Mouse (Mus musculus): ENCODE measurements around the gene Ccl26. TPM values are rescaled to one million over a fixed set of nuclear protein-coding genes. Genes with fewer than 3 reads are reported as not detected.
"Not testable (repeated sequence)": the region's sequence is repeated elsewhere in the genome, so short reads cannot be mapped to it uniquely, and the experiment has no call there.

Gene Ccl26
- not detected for total RNA-seq (2021)

GRCm38 (mm10) chr5:135563469-135563868 is at the start of gene Ccl26:
Ccl26 (minus strand) TSS chr5:135563569.
- intact Hi-C loops (cut with DNase I), result no loop called here
- no peak for DNase-seq

DNA sequence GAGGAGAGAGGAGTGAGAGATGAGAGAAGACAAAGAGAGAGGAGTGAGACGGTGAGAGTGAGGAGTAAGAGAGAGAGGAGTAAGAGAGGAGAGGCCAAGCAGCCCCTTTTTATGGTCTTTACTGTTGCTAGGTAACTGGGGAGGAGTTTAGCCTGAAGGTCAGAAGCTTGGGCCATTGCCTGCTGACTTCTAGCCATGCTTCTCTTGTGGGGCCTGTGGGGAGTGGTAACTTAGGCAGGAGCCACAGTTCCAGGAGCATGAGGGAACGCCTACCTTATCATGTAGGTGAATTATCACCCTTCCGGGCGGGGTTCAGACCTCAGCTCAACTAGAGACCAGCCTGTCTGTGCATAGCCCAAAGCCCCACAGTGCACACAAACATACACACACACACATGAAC is 46.4 kb upstream of the Ccl26 start:
- intact Hi-C loops (cut with DNase I), result no loop called here
- DNase-seq, result no peak

- no peak for DNase-seq
- intact Hi-C loops (cut with DNase I), result no loop called here
These were observed 44.2 kb upstream of the Ccl26 start for GRCm38 (mm10) chr5:135607581-135607980.

DNA sequence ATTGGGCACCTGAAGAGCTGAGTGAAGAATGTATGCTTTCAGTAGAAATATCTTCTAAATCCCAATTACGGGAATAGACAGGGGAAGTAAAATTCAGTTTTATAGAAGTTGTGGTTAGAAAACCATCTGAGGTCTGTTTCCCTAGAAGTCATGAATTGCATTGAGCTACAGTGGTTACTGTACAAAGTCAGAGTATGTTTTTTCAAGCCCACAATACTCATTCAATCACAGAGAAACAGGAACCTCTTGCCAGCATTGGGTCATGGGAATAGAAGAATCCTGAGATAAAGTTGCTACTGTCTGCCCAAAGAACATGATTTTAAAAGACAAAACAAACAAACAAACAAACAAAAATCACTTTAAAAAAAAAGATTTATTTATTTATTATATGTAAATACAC is 43.3 kb upstream of the Ccl26 start:
- DNase-seq; intact Hi-C loops (cut with DNase I): not testable (repeated sequence)

DNA sequence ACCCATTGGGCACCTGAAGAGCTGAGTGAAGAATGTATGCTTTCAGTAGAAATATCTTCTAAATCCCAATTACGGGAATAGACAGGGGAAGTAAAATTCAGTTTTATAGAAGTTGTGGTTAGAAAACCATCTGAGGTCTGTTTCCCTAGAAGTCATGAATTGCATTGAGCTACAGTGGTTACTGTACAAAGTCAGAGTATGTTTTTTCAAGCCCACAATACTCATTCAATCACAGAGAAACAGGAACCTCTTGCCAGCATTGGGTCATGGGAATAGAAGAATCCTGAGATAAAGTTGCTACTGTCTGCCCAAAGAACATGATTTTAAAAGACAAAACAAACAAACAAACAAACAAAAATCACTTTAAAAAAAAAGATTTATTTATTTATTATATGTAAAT is 41.3 kb upstream of the Ccl26 start:
- DNase-seq; intact Hi-C loops (cut with DNase I): not testable (repeated sequence)

GRCm38 (mm10) chr5:135589996-135590784 is 26.8 kb upstream of the Ccl26 start:
- intact Hi-C loops (cut with DNase I), result no loop called here
- no peak for DNase-seq

- DNase-seq, result no peak
- intact Hi-C loops (cut with DNase I), result no loop called here
These were observed 24.4 kb upstream of the Ccl26 start for GRCm38 (mm10) chr5:135587764-135588163.

DNA sequence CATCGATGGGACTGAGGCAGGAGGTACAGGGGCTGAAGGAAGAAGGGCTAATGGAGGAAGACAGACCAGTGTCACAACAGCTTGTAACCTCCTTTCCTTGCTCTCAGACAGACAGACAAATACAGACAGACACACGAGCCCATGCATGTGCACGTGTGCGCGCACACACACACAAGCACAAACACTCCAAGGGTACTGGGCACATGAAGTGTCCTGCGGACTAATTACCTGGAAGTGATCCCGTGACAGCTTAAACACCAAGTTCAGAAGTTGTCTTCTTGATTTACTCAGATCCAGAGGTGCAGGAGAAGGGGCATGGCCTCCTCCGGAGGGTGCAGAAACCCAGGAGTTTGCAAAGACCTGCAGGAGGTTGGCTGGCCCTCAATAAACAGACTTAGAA is 22.3 kb upstream of the Ccl26 start:
- intact Hi-C loops (cut with DNase I), result no loop called here
- DNase-seq, result no peak

DNA sequence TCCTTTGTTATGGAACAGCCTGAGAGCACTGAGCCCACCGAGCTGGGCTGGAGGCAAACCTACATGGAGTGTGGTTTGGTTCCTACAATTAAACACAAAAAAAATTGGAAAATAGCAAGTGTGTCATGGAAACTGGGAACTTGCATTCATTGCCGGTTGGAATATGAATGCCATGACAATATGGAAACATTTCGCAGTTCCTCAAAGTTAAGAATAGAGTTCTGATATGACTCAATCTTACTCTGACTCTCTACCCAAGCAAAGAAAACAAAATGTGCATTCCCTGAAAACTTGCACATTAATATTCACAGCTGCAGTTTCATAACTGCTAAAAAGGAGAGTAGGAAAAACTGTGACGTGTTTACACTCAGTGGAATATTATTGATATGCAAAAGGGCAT is 19.0 kb upstream of the Ccl26 start:
- DNase-seq, result no peak

GRCm38 (mm10) chr5:135579331-135579751 is 16.0 kb upstream of the Ccl26 start:
- peak; percentile 59 for DNase-seq
- intact Hi-C loops (cut with DNase I), result no loop called here

More for the DNA sequence above, 19.0 kb upstream of the Ccl26 start:
- intact Hi-C loops (cut with DNase I), result no loop called here

DNA sequence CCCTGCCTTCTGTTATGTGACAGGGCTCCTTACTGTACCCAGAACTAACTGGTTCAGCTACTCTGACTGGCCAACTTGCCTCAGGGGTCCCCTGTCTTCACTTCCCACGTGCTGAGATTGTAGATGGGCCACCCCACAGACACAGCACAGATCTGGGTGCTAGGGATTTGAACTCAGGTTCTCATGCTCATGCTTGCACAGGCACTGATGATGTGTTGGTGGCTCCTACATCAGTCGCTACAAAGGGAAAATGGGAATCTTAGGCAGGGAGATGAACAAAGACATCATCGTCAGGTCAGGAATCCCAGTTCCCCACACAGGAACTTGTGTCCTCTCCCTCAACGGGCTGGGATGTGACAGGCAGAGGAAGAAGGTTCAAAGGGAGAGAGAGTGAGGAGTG is 12.7 kb upstream of the Ccl26 start:
- intact Hi-C loops (cut with DNase I), result no loop called here
- no peak for DNase-seq

- intact Hi-C loops (cut with DNase I), result no loop called here
- no peak for DNase-seq
These were observed 9.6 kb upstream of the Ccl26 start, which contains the start of gene Ccl24 for GRCm38 (mm10) chr5:135573006-135573405. Ccl24 (minus strand) TSS chr5:135573049.

DNA sequence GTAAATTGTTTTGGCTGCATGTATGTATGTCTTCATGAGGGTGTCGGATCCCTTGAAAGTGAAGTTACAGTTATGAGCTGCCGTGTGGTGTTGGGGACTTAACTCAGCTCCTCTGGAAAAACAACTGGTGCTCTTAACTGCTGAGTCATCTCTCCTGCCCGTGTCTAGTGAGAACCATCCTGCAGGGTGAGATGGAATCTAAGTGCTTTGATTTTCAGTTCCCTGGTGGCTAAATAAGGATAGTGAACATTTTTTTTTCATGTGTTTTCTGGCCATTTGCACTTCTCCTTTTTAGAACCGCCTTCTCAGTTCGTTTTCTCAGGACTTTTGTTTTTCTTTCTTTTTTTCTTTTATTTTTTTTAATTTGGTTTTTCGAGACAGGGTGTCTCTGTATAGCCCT is 5.3 kb upstream of the Ccl26 start:
- no peak for DNase-seq
- intact Hi-C loops (cut with DNase I), result no loop called here

DNA sequence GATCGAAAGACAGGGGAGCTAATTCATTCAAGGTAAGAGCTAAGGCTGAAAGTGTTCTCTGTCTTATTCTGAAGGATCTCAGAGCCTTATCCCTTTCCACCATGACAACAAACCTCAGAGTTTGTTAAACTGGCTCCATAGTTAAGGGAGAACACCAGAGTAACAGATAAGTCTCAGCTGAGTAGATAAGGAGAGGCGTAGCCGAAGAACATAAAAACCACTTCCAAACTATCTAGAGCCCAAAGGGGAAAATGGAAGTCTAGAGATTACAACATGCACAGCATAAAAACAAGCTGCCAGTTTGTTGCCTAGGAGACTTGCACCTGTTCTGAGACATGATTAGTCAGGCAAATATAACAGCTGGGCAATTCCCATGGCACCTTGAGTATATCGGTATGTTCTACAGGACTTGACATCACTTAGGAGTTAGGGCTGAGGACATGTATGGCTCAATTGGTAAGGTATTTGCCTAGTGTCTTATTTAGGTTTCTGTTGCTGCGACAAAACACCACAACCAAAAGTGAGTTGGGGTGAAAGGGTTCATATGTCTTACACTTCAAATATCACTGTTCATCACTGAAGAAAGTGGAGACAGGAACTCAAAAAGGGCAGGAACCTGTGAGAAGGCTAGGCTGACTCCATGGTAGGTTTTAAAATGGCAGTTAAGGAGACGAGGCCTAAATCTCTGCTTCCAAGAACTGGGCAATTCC is 4.3 kb upstream of the Ccl26 start:
- intact Hi-C loops (cut with DNase I), result no loop called here
- no peak for DNase-seq

DNA sequence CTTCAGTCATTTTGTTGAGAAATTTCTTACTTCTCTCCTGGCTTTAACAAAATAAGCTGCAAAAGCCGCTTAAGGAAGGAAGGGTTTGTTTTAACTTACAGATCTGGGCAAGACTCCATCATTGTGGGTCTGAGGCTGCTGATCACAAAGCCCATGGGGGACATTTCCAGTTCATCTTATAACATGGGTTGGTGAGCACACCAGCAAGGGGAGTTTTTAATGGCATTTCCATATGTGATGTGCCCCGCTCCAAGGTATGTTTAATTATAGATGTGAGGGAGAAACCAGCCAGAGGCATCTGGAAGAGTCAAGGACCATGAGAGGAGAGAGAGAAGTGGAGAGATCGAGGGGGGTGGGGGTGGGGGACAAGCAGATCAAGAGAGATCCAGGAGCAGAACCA is 5.7 kb downstream of the Ccl26 start:
- DNase-seq, result no peak
- intact Hi-C loops (cut with DNase I), result no loop called here

- peak; percentile 36 for DNase-seq
- intact Hi-C loops (cut with DNase I), result no loop called here
These were observed 6.3 kb downstream of the Ccl26 start for GRCm38 (mm10) chr5:135557051-135557450.

DNA sequence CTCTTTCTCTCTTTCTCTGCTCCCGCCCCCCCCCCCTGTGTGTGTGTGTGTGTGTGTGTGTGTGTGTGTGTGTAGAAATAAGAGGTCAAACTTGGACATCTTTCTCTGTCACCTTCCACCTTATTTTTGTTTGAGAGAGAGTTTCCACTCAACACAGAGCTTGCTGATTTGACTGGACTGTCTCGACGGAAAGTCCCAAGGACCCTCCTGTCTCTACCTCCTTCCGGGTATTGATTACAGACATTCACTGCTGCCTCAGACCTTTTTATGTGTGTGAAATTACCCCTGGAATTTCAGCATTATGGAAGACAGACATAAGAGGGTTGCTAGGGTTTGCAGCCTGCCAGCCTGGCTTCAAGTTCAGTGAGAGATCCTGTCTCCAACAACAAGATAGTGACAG is 7.1 kb downstream of the Ccl26 start:
- intact Hi-C loops (cut with DNase I), result no loop called here
- no peak for DNase-seq

DNA sequence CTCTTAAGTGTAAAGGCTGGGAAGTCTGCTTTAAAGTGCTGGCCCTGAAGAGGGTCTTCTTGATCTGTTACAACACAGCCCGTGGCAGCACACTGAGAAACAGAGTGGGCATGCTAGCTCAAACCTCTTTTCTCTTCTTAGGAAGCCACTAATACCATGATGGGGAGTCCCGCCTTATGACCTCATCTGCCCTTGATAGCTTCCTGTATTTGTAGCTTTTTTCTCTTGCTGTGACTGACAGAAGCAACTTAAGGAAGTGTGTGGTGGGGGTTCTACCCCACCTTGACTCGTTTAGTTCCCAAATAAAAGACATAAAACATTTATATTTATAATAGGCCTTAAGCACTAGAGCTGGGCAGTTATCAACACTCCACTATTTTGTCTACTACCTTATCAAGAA is 11.8 kb downstream of the Ccl26 start:
- no peak for DNase-seq
- intact Hi-C loops (cut with DNase I), result loop anchor here (5.0 kb wide), 1 partner anchor 211 kb away; no protein-coding TSS in a partner anchor

GRCm38 (mm10) chr5:135550910-135551309 is 12.5 kb downstream of the Ccl26 start:
- no peak for DNase-seq
- intact Hi-C loops (cut with DNase I), result loop anchor here (5.0 kb wide), 1 partner anchor 211 kb away; no protein-coding TSS in a partner anchor

DNA sequence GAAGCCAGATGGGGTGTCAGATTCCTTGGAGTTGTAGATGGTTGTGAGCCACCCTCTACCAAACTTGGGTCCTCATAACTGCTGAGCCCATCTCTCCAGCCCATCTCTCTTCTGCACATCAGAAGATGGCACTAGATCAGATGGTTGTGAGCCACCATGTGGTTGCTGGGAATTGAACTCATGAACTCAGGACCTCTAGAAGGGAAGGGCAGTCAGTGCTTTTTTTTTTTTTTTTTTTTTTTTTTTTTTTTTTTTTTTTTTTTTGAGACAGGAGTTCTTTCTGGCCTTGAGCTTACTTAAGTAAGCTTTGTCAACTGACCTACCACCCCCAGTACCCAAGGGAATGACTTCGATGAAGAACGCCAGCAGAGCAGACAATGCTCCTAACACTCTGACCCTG is 15.4 kb downstream of the Ccl26 start:
- intact Hi-C loops (cut with DNase I), result no loop called here
- DNase-seq, result no peak

GRCm38 (mm10) chr5:135544865-135545797 is 18.2 kb downstream of the Ccl26 start, which contains the start of gene Hip1:
Hip1 (minus strand) TSS chr5:135545120.
- peak; percentile 97 for DNase-seq
- intact Hi-C loops (cut with DNase I), result no loop called here

Data from left cerebral cortex, postnatal 4 days (tissue).